Mouse (Mus musculus) gastrocnemius, postnatal 14 days (tissue): ENCODE results near the gene Zfp52. TPM values are rescaled to one million over a fixed set of nuclear protein-coding genes. Genes with fewer than 3 reads are reported as not detected.

Experiments used
- DNase-seq: peaks from one replicate; pipeline ENCODE4 v3.0.0; 2021; ENCODE audit warnings: mixed read lengths
- intact Hi-C: fragments of 180-260 bp; cut with DNase I; formaldehyde crosslinking; loops from one replicate; pipeline ENCODE4 v1.15.1; 2025; ENCODE audit warnings: low total_unique reads
- long read RNA-seq, 2 experiments: library from polyadenylated mRNA; stranded (forward); transcript quantifications; one replicate each; pipeline ENCODE4 v2.0.0; 2021
- total RNA-seq, 2 experiments: library from RNA; stranded (reverse); gene quantifications; 2 replicates each; pipeline ENCODE4 v1.2.3; 2021

Gene Zfp52
- total RNA-seq, result 1 to 10 TPM; 3.3 to 3.9 TPM
- long read RNA-seq, experiment 1, partial matches to known transcripts, result 0 of 3 reads
- long read RNA-seq, experiment 1, other reads (novel, unspliced or antisense), result 1 of 3 reads
- long read RNA-seq, experiment 2, partial matches to known transcripts, result 0 of 3 reads
- long read RNA-seq, experiment 2, other reads (novel, unspliced or antisense), result 2 of 3 reads

- peak; percentile 66 for DNase-seq
- intact Hi-C loops, result no loop called here
These were observed at the start of gene Zfp52 for GRCm38 (mm10) chr17:21535096-21536001. Zfp52 (plus strand) TSS chr17:21535539.

DNA sequence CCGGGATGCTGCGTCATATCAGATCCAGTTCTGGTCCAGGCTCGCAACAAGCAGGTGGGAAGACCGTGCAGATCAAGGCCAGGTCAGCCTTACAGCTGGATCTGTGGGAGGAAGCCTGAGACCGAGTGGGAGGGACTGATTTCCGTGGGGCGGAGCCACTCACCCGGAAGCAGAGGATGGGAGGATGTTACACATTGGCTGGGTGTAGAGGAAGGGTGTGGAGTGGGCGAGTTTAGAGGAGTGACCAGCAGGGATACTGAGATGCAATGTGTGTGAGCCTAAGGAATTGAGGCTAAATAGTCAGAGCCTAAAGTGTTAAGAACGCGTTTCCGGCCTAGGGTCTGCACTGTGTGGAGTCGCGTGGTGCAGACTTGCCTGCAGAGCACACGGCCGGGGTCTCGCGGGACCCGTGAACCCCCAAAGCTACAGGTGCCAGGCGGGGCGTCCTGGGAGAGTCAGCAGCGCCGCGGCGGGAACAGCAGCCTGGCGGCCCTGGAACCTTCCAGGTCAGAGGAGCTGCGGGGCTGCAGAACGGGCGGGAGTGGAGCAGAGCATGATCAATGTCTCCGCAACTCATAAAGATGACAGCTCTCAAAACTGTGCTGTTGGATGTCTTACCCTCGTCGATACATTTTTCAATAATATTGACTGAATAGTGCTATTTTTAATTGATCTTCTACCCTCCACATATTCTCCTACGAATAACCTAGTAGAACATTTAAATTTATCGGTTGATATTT lies 46.4 kb upstream of the Zfp52 start, which contains the start of gene Zfp53:
Zfp53 (plus strand) TSS at position 239 of the 740 bp plus-strand sequence.
- intact Hi-C loops, result no loop called here
- DNase-seq, result peak; percentile 84

GRCm38 (mm10) chr17:21489500-21490001 lies 45.8 kb upstream of the Zfp52 start:
- intact Hi-C loops, result no loop called here

GRCm38 (mm10) chr17:21501365-21501764 lies 34.0 kb upstream of the Zfp52 start:
- no peak for DNase-seq
- intact Hi-C loops, result no loop called here

More at GRCm38 (mm10) chr17:21489500-21490001, 45.8 kb upstream of the Zfp52 start:
- no peak for DNase-seq

DNA sequence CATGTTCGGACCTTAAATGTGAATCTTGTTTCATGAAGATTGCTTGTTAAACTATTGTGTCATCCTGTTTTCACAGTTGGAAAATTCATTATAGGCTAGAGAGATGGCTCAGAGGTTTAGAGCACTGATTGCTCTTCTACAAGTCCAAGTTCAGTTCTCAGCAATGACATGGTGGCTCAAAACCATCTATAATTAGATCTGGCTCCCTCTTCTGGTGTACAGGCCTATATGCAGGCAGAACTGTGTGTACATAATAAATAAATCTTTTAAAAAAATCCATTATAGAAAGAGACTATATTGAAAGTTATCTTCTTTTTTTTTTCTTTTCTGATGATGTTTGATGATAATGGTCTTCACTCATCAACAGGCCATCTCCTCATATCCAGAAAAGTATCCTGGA lies 30.8 kb upstream of the Zfp52 start:
- DNase-seq, result no peak
- intact Hi-C loops, result no loop called here

DNA sequence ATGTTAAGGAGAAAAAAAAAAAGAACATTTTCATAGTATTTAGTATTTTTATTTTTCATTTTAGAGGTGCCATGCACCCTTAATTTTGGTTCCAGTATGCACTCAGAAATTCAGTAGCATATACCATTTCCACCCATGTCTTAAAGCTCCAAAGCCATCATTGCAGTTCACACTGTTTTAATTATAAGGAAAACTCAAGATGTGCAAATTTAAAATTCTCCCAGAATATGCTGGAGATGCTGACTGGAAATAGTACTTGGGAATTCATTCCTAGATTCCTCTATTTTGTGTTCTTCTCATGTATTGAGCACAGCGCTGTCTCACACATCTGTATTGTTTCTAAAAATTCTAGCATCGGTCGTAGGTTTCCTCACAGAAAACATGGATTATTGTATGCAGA lies 29.1 kb upstream of the Zfp52 start:
- intact Hi-C loops, result no loop called here
- no peak for DNase-seq

GRCm38 (mm10) chr17:21509756-21510155 lies 25.6 kb upstream of the Zfp52 start:
- intact Hi-C loops, result loop anchor here (10.0 kb wide), 1 partner anchor 235 kb away; no protein-coding TSS in a partner anchor
- DNase-seq, result no peak

DNA sequence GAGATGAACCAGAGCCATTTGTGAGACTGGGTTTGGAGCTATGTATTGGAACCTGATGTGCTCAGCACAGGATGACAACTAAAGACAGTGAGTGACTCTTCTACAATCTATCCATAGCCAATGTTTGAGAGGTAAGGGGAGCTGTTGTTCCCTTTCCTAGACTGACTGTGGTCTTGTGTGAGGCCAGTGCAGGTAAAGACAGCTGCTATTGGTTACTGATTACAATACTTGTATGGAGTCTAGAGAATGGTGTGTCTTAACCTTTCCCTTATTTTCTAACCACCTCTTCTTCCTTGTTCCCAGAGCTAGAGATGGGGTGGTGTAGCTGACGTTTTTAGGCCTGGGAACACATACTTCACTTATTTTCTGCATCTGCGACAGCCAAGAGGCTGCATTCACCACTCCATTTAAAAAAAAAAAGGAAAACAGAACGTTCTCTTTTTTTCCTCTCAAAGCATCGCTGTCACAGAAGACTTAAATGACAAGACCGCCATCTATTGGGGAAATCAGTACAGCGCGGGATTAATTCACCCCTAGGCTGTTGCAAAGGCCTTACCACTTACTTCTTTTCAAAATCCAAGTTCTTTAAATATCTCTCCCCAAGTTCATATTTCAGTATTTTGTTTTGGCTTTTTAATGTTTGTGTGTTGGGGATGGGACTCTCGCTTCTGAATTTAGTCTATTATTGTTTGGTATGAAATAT lies 19.8 kb upstream of the Zfp52 start:
- peak; percentile 34 for DNase-seq
- intact Hi-C loops, result loop anchor here (10.0 kb wide), 1 partner anchor 241 kb away; no protein-coding TSS in a partner anchor

- DNase-seq, result peak; percentile 78
- intact Hi-C loops, result loop anchor here (10.0 kb wide), 1 partner anchor 242 kb away; no protein-coding TSS in a partner anchor
These were observed 18.9 kb upstream of the Zfp52 start for GRCm38 (mm10) chr17:21516201-21517129.

DNA sequence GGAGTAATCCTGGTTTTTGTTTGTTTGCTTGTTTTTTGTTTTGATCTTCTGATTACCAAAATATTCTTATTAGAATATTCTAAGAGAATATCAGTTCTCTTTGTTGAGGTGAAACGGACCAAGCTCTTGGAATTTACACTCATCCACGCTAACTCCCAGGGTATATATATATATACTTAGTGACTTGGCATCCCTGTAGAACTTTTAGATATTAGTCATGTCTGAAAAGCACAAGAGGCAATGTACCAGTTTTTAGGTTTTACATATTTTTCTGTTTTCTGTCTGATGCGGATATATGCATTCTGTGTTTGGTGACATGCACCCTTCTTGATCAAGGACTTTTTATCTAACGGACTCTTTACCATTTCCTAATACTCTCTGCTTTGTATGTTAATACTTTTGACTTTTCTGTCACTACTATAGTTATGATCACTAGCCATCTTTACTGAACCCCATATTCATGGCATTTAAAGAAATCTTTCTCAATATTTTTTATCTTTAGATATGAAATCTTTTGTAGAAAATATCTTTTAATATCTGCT lies 18.1 kb upstream of the Zfp52 start:
- intact Hi-C loops, result loop anchor here (10.0 kb wide), 1 partner anchor 242 kb away; no protein-coding TSS in a partner anchor
- DNase-seq, result no peak

GRCm38 (mm10) chr17:21526270-21526669 lies 9.1 kb upstream of the Zfp52 start:
- DNase-seq, result no peak
- intact Hi-C loops, result no loop called here

GRCm38 (mm10) chr17:21530645-21531330 lies 4.6 kb upstream of the Zfp52 start:
- intact Hi-C loops, result no loop called here
- DNase-seq, result no peak

DNA sequence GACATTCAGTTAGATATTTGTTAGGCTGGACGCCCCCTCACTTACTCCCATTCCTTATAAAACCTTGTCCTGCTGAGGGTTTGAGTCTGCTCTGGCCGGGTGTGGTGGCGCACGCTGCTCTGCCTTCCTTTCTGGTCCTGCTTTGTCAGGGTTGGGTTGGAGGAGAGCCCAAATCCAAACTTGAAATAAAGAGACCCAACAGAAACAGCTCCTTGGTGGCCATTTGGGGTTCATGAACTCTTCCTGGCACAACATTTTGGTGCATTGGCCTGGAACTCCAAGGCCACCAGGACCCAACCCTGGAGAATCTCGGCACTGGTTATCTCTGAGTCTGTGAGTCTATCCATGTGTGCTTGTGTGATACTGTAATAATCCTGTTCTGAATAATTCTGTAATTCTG lies 3.7 kb upstream of the Zfp52 start:
- peak; percentile 17 for DNase-seq
- intact Hi-C loops, result no loop called here

DNA sequence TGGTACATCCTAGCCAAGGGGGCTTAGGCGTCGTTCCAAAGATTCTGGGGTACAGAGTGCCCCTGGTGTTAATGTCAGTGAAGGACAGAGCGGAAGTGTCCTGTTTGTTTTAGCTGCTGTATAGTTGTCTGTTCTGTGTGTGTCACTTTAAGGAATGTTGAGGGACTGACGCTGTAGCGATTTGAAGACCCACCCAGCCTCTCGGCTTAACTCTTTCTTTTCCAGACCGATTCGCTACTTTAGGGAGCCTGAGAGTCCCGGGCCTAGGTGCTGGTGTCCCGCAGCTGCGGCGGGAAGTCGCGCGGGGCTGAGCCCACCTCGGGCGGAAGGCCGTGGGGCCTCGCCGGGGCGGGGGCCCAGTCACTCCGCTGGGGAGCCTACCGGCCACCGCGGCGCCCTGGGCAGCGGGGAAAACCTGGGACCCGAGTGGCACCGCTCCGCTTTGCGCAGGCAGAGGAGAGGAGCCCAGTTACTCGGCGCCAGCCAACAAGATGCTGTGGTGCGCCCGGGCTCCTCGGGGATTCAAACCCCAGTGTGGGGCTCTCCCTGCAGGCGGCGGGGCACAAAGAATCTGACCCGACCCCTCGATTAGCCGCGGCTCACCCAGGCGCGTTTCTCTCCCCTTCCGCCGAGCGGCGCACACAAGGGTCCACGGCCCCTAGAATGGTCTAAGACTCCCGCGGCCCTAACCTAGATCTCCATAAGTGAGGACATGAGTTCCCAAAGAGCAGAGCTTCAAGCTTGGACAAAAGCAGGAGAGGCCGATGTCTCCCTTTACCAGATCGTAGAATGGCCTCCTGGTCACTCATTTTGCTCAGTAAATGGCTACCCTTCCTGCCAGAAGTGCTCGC lies 3.0 kb upstream of the Zfp52 start:
- DNase-seq, result peak; percentile 66
- intact Hi-C loops, result no loop called here

GRCm38 (mm10) chr17:21533961-21534360 lies 1.4 kb upstream of the Zfp52 start:
- intact Hi-C loops, result no loop called here
- DNase-seq, result no peak

DNA sequence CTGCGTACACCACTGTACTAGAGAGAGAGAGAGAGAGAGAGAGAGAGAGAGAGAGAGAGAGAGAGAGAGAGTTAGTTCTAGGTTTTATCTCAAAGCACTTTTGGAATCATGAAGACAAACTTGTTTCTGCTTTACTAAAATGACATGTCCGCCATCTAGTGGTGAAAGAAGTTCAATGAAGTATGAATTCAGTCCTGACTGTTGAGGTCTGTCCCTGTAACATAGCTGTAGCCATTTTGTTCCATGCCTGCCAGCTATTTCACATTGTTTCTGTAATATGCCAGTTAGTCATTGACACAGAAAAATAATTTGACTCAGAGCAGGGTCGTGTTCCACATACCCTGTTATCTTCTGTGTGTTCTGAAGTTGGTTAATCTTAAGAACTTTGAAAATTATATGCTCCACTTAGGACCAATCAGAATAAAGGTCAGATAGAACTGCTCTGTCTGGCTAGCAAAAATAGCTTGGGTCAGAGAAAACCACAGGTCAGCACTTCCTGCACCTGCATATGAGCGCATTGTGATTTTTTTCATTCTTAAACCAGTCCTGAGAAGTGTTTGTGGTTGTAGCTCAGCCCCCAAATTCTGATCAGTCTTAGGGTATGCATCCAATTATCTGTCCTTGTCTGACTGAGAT lies 761 bp upstream of the Zfp52 start:
- no peak for DNase-seq
- intact Hi-C loops, result no loop called here
